Mouse (Mus musculus) induced T-regulatory cell, adult 2 months (primary cell): Measurements from ENCODE around the gene Fmnl1.

Experiments used
- DNase-seq: peaks from one replicate; pipeline ENCODE4 v3.0.0-alpha.2; 2012; ENCODE audit warnings: low read depth

Fmnl1 gene

GRCm38 (mm10) chr11:103160738-103161137 is 10.2 kb upstream of the Fmnl1 start:
- DNase-seq, result no peak

- DNase-seq, result peak; percentile 48
These were observed 9.5 kb upstream of the Fmnl1 start for GRCm38 (mm10) chr11:103161449-103161848.

- peak; percentile 82 for DNase-seq
These were observed 8.8 kb upstream of the Fmnl1 start for GRCm38 (mm10) chr11:103162132-103162531.

- DNase-seq, result peak; percentile 36
These were observed 6.5 kb upstream of the Fmnl1 start for GRCm38 (mm10) chr11:103164391-103164790.

GRCm38 (mm10) chr11:103168690-103169390 is 2.1 kb upstream of the Fmnl1 start:
- DNase-seq, result peak; percentile 93

- no peak for DNase-seq
These were observed 1.2 kb upstream of the Fmnl1 start for GRCm38 (mm10) chr11:103169664-103170063.

- peak; percentile 61 for DNase-seq
These were observed 805 bp upstream of the Fmnl1 start for GRCm38 (mm10) chr11:103170111-103170493.

- DNase-seq, result peak; percentile 54
These were observed 346 bp downstream of the Fmnl1 start for GRCm38 (mm10) chr11:103171286-103171620.

GRCm38 (mm10) chr11:103171703-103172391 is 940 bp downstream of the Fmnl1 start:
- DNase-seq, result peak; percentile 49

- peak; percentile 55 for DNase-seq
These were observed 1.6 kb downstream of the Fmnl1 start for GRCm38 (mm10) chr11:103172392-103173040.

- DNase-seq, result peak; percentile 49
These were observed 2.3 kb downstream of the Fmnl1 start for GRCm38 (mm10) chr11:103173041-103173770.

- peak; percentile 67 for DNase-seq
These were observed 3.0 kb downstream of the Fmnl1 start for GRCm38 (mm10) chr11:103173771-103174344.

GRCm38 (mm10) chr11:103174411-103174832 is 3.5 kb downstream of the Fmnl1 start:
- DNase-seq, result no peak

GRCm38 (mm10) chr11:103174891-103175391 is 4.0 kb downstream of the Fmnl1 start:
- peak; percentile 97 for DNase-seq

- peak; percentile 71 for DNase-seq
These were observed 5.0 kb downstream of the Fmnl1 start for GRCm38 (mm10) chr11:103175688-103176442.

- peak; percentile 58 for DNase-seq
These were observed 5.6 kb downstream of the Fmnl1 start for GRCm38 (mm10) chr11:103176510-103176909.

GRCm38 (mm10) chr11:103177216-103177615 is 6.3 kb downstream of the Fmnl1 start:
- no peak for DNase-seq

GRCm38 (mm10) chr11:103177815-103178485 is 7.0 kb downstream of the Fmnl1 start:
- peak; percentile 79 for DNase-seq

GRCm38 (mm10) chr11:103178748-103179147 is 7.8 kb downstream of the Fmnl1 start:
- DNase-seq, result peak; percentile 50

GRCm38 (mm10) chr11:103180426-103180825 is 9.5 kb downstream of the Fmnl1 start:
- DNase-seq, result no peak
